Mouse (Mus musculus) midbrain, embryonic 13.5 days (tissue): ENCODE results near the gene Aadac. TPM values are rescaled to one million over a fixed set of nuclear protein-coding genes. Genes with fewer than 3 reads are reported as not detected.

Experiments used
- ATAC-seq: fragments of 200-750 bp; cut with Nextera tagmentation; 2 replicates; pipeline ENCODE4 v1.8.0; 2017; ENCODE audit warnings: mild to moderate bottlenecking, moderate TSS enrichment, moderate library complexity
- H3K27ac ChIP-seq: fragments of 300-500 bp; sonication (generic); 2 replicates; pipeline ENCODE4 v1.5.1; 2015; ENCODE audit warnings: inconsistent platforms, mild to moderate bottlenecking, moderate library complexity
- H3K27me3 ChIP-seq: fragments of 300-500 bp; sonication (generic); 2 replicates; pipeline ENCODE4 v1.6.1; 2015; ENCODE audit warnings: mild to moderate bottlenecking, inconsistent platforms
- H3K36me3 ChIP-seq: fragments of 300-500 bp; sonication (generic); 2 replicates; pipeline ENCODE4 v1.6.1; 2015; ENCODE audit warnings: mild to moderate bottlenecking, inconsistent platforms
- H3K4me1 ChIP-seq: fragments of 300-500 bp; sonication (generic); replicated peaks from 2 replicates; pipeline ENCODE4 v1.6.1; 2015; ENCODE audit warnings: inconsistent platforms
- H3K4me2 ChIP-seq: fragments of 300-500 bp; sonication (generic); replicated peaks from 2 replicates; pipeline ENCODE4 v1.6.1; 2015; ENCODE audit warnings: moderate library complexity, mild to moderate bottlenecking, inconsistent platforms
- H3K4me3 ChIP-seq: fragments of 300-500 bp; sonication (generic); replicated peaks from 2 replicates; pipeline ENCODE4 v1.5.1; 2015; ENCODE audit warnings: mild to moderate bottlenecking, inconsistent platforms
- H3K9ac ChIP-seq: fragments of 300-500 bp; sonication (generic); replicated peaks from 2 replicates; pipeline ENCODE4 v1.6.1; 2015; ENCODE audit warnings: mild to moderate bottlenecking, inconsistent platforms
- H3K9me3 ChIP-seq: fragments of 300-500 bp; sonication (generic); 2 replicates; pipeline ENCODE4 v1.6.1; 2016; ENCODE audit warnings: mild to moderate bottlenecking, inconsistent platforms
- WGBS: fragments of 180-500 bp; shearing (Covaris S2); methylation state at CpG from one replicate; pipeline ENCODE4 v1.1.7; 2015; 5-methylcytosine and 5-hydroxymethylcytosine counted together
- polyA plus RNA-seq: library from polyadenylated mRNA; unstranded; fragments of >200 nt; fragmentation: Nextera tagmentation; extraction: Ambion mirVana; gene quantifications from 2 replicates; pipeline ENCODE4 v1.2.1, GENCODE M21; 2015

The Aadac gene
- polyA plus RNA-seq, 1 experiment from 2014 or later, result not detected

- no peaks in the 10 kb centered on the region for H3K9me3 ChIP-seq
Measured at GRCm38 (mm10) chr3:60081648-60082047, 56.1 kb downstream of the Aadac start, which contains the start of gene Sucnr1. Gene Sucnr1 (plus strand): TSS chr3:60081869.

GRCm38 (mm10) chr3:60082746-60083145 is 57.2 kb downstream of the Aadac start:
- Histone ChIP-seq H3K9me3 (no peaks in the 10 kb centered on the region), H3K27ac (no peak overlapping the region), H3K4me3 (no peak overlapping the region), H3K4me2 (no peak overlapping the region), H3K9ac (no peak overlapping the region), H3K4me1 (peaks cover 19% of the 10 kb centered on the region), H3K36me3 (no peaks in the 10 kb centered on the region), H3K27me3 (no peaks in the 10 kb centered on the region)
- no peak for ATAC-seq
- 92% methylated on average over 3 of the region's 3 CpGs for WGBS

More at GRCm38 (mm10) chr3:60081648-60082047, 56.1 kb downstream of the Aadac start, which contains the start of gene Sucnr1:
- Histone ChIP-seq H3K4me3 (no peak within 1 kb of the TSS), H3K27ac (no peak within 1 kb of the TSS), H3K4me1 (peaks cover 19% of the 10 kb centered on the region), H3K4me2 (0 out of 2 replicates have a peak within 1 kb of the TSS, but pooled peaks have one; percentile 23), H3K27me3 (no peaks in the 10 kb centered on the region), H3K9ac (no peak within 1 kb of the TSS), H3K36me3 (no peaks in the 10 kb centered on the region)
- WGBS, result 14% methylated on average over 4 of the region's 4 CpGs
- peak; percentile 85 for ATAC-seq

GRCm38 (mm10) chr3:60085729-60086128 is 60.2 kb downstream of the Aadac start:
- no peaks in the 10 kb centered on the region for H3K9me3 ChIP-seq
- WGBS, result 97% methylated on average over 2 of the region's 2 CpGs

More at GRCm38 (mm10) chr3:60085729-60086128, 60.2 kb downstream of the Aadac start:
- Histone ChIP-seq H3K9ac (no peak overlapping the region), H3K27ac (no peak overlapping the region), H3K4me2 (no peak overlapping the region), H3K4me3 (no peak overlapping the region), H3K27me3 (no peaks in the 10 kb centered on the region), H3K36me3 (no peaks in the 10 kb centered on the region), H3K4me1 (peaks cover 11% of the 10 kb centered on the region)
- ATAC-seq, result no peak

Other genes with a start within 250 kb of the Aadac start
- not detected in 2 replicates for gene Gm8298, start 164.7 kb upstream of the Aadac start, polyA plus RNA-seq
- gene C130079G13Rik, start 100.5 kb upstream of the Aadac start, polyA plus RNA-seq, result not detected in 2 replicates
- gene Aadacl2, start 19.0 kb upstream of the Aadac start, polyA plus RNA-seq, result not detected in 2 replicates
- not detected in 2 replicates for gene Sucnr1, start 56.2 kb downstream of the Aadac start, polyA plus RNA-seq